Mouse (Mus musculus) kidney, adult 2 months (tissue): Measurements from ENCODE around the gene Prkn.

Source experiments
- CTCF ChIP-seq: fragments of 200-500 bp; conservative IDR thresholded peaks from 2 replicates; pipeline ENCODE4 v1.5.1; 2011; ENCODE audit warnings: low read depth, mild to moderate bottlenecking, control low read depth, low read length, moderate library complexity, mixed read lengths; ENCODE audit not compliant: insufficient read depth, insufficient read length
- POLR2A ChIP-seq: fragments of 200-500 bp; IDR thresholded peaks from one replicate; pipeline ENCODE4 v1.6.1; 2011; ENCODE audit warnings: low read depth, low read length, control low read depth

- TF ChIP-seq POLR2A (no peak), CTCF (no peak)
Observed at GRCm38 (mm10) chr17:11727101-11727500, 886.9 kb downstream of the Prkn start.
